Mouse (Mus musculus) T-cell, adult 66 days (primary cell): ENCODE measurements around the gene Col11a1. TPM values are rescaled to one million over a fixed set of nuclear protein-coding genes. Genes with fewer than 3 reads are reported as not detected.

Experiments
- total RNA-seq, 2 experiments: library from RNA; stranded (reverse); gene quantifications; 3 replicates in 1 of 2; 4 replicates in 1 of 2; pipeline ENCODE4 v1.2.4; 2023

The Col11a1 gene
- total RNA-seq = not detected

GRCm38 (mm10) chr3:114029971-114030635, at the start of gene Col11a1:
Gene Col11a1 (plus strand): TSS chr3:114030540.

